Mouse (Mus musculus) spleen, postnatal 14 days (tissue): Measurements from ENCODE around the gene Gm21304.
"Not testable (repeated sequence)": the region's sequence is repeated elsewhere in the genome, so short reads cannot be mapped to it uniquely, and the experiment has no call there.

Experiments used
- DNase-seq, 2 experiments: peaks; one replicate each; pipeline ENCODE4 v3.0.0; 2021 to 2022; ENCODE audit warnings: low spot score in 2 of 2

The Gm21304 gene

GRCm38 (mm10) chr10:104168215-104168614 is at the start of gene Gm21304:
Gm21304 (plus strand) TSS chr10:104168515.
- not testable (repeated sequence) for DNase-seq

GRCm38 (mm10) chr10:104142687-104143086 is 25.6 kb upstream of the Gm21304 start, which contains the start of gene Gm21293:
Gm21293 (plus strand) TSS chr10:104142987.
- DNase-seq: not testable (repeated sequence)

GRCm38 (mm10) chr10:104151197-104151596 is 17.1 kb upstream of the Gm21304 start, which contains the start of gene Gm6763:
Gm6763 (plus strand) TSS chr10:104151497.
- not testable (repeated sequence) for DNase-seq

- not testable (repeated sequence) for DNase-seq
Observed at GRCm38 (mm10) chr10:104159706-104160105, 8.6 kb upstream of the Gm21304 start, which contains the start of gene Gm8764. Gm8764 (plus strand) TSS chr10:104160006.

- not testable (repeated sequence) for DNase-seq
Observed at GRCm38 (mm10) chr10:104176724-104177123, 8.4 kb downstream of the Gm21304 start, which contains the start of gene Gm21312. Gm21312 (plus strand) TSS chr10:104177024.

GRCm38 (mm10) chr10:104185233-104185632 is 16.9 kb downstream of the Gm21304 start, which contains the start of gene Gm20765:
Gm20765 (plus strand) TSS chr10:104185533.
- not testable (repeated sequence) for DNase-seq

- not testable (repeated sequence) for DNase-seq
Observed at GRCm38 (mm10) chr10:104193742-104194141, 25.4 kb downstream of the Gm21304 start, which contains the start of gene Gm4340. Gm4340 (plus strand) TSS chr10:104194042.

- DNase-seq: no peak
Observed at GRCm38 (mm10) chr10:104209655-104210054, 41.3 kb downstream of the Gm21304 start.

GRCm38 (mm10) chr10:104210268-104210990 is 42.1 kb downstream of the Gm21304 start:
- DNase-seq: no peak

GRCm38 (mm10) chr10:104214527-104214926 is 46.2 kb downstream of the Gm21304 start:
- no peak for DNase-seq
